Mouse (Mus musculus) kidney, adult 2 months (tissue): ENCODE results near the gene Gmip.

Experiments
- CTCF ChIP-seq: fragments of 200-500 bp; conservative IDR thresholded peaks from 2 replicates; pipeline ENCODE4 v1.5.1; 2011; ENCODE audit warnings: low read depth, mild to moderate bottlenecking, control low read depth, low read length, moderate library complexity, mixed read lengths; ENCODE audit not compliant: insufficient read depth, insufficient read length
- POLR2A ChIP-seq: fragments of 200-500 bp; IDR thresholded peaks from one replicate; pipeline ENCODE4 v1.6.1; 2011; ENCODE audit warnings: low read depth, low read length, control low read depth

DNA sequence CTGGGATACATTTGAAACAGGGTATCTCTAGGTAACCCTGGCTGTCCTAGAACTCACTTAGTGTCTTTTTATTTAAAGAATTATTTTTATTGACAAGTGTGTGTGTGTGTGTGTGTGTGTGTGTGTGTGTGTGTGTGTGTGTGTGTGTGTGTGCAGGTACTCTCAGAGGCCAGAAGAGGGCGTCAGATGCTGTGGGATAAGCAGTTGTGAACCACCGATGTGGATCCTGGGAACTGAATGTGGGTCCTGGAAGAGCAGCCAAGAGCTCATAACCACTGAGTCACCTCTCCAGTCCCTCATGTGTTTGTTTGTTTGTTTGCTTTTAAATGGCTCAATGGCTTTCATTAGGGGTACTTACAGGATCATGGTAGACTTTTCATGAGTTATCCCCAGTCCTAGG is 6.4 kb downstream of the Gmip start:
- TF ChIP-seq CTCF (no peak), POLR2A (no peak)
